Mouse (Mus musculus): Measurements from ENCODE around the gene Ptgs1. TPM values are rescaled to one million over a fixed set of nuclear protein-coding genes. Genes with fewer than 3 reads are reported as not detected.

Ptgs1 gene
- polyA plus RNA-seq (2017; shearing (Covaris generic)), result not detected

DNA sequence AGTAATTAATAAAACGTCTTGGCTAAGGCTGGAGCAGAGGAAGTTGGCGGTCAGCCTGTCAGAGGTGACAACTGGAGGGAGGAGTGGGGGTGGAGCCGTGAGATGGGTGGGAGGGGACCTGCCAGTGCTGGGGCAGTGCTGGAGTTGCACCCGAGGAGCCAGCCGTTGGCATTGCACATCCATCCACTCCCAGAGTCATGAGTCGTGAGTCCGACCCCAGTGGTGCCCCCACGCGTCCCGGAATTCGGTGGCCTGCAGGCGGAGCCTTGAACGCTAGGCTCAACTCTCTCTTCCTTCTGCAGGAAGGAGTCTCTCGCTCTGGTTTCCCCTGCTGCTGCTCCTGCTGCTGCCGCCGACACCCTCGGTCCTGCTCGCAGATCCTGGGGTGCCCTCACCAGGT, at the start of gene Ptgs1:
Gene Ptgs1, plus strand, starts transcription at position 61 of the 400 bp plus-strand sequence.

Other genes with a start within 250 kb of the Ptgs1 start
- 78.5 TPM for gene Ndufa8, start 181.0 kb upstream of the Ptgs1 start, polyA plus RNA-seq (2017; shearing (Covaris generic))
- not detected for gene Morn5, start 181.0 kb upstream of the Ptgs1 start, polyA plus RNA-seq (2017; shearing (Covaris generic))
- gene Lhx6, start 125.0 kb upstream of the Ptgs1 start, polyA plus RNA-seq (2017; shearing (Covaris generic)), result not detected
- gene Mrrf, start 94.0 kb upstream of the Ptgs1 start, polyA plus RNA-seq (2017; shearing (Covaris generic)), result 12.4 TPM
- gene Rbm18, start 93.7 kb upstream of the Ptgs1 start, polyA plus RNA-seq (2017; shearing (Covaris generic)), result 74.0 TPM
- 0.22 TPM for gene Olfr338, start 143.1 kb downstream of the Ptgs1 start, polyA plus RNA-seq (2017; shearing (Covaris generic))
- gene Olfr339, start 188.5 kb downstream of the Ptgs1 start, polyA plus RNA-seq (2017; shearing (Covaris generic)), result not detected
- not detected for gene Olfr340, start 222.2 kb downstream of the Ptgs1 start, polyA plus RNA-seq (2017; shearing (Covaris generic))

Measured in naive thymus-derived CD4-positive, alpha-beta T cell, adult 5 months (primary cell).